ENCODE assay signal across 31 mouse cellular contexts in genomic region chr1:132032172-132032571, GRCm38 (mm10).
"Had no signal": no experiment of that assay in that cellular context is flagged by ENCODE, and none has a peak within 500 bp of the region (broad histone marks: within the 10 kb centered on the region; RNA-seq: fewer than 3 reads in every experiment).

No protein-coding gene starts in this region.

- DNase-seq: heart, postnatal 10 days; heart, postnatal 14 days; heart, postnatal 36 days; heart, postnatal 4 days; kidney, adult 11 months; kidney, adult 18-20 months; kidney, adult 2 months; kidney, adult 8-10 months; kidney, adult 9 months; kidney, postnatal 10 days; kidney, postnatal 14 days; kidney, postnatal 25 days; kidney, postnatal 36 days; kidney, postnatal 4 days; layer of hippocampus, adult 9-11 months; layer of hippocampus, postnatal 36 days had no signal

- H3K4me1 ChIP-seq: heart, embryonic 12.5 days; heart, embryonic 13.5 days; heart, embryonic 15.5 days; hindbrain, embryonic 10.5 days; hindbrain, embryonic 12.5 days; hindbrain, embryonic 13.5 days; hindbrain, embryonic 15.5 days; intestine, embryonic 15.5 days; kidney, embryonic 15.5 days had no signal

- H3K27me3 ChIP-seq: heart, embryonic 12.5 days; heart, embryonic 13.5 days; heart, embryonic 15.5 days; hindbrain, embryonic 12.5 days; hindbrain, embryonic 13.5 days; hindbrain, embryonic 15.5 days; intestine, embryonic 15.5 days; kidney, embryonic 15.5 days had no signal

- H3K9ac ChIP-seq: heart, embryonic 12.5 days; heart, embryonic 13.5 days; heart, embryonic 15.5 days; hindbrain, embryonic 12.5 days; hindbrain, embryonic 13.5 days; hindbrain, embryonic 14.5 days; hindbrain, embryonic 15.5 days; intestine, embryonic 15.5 days; kidney, embryonic 15.5 days had no signal

- H3K27ac ChIP-seq: heart, embryonic 13.5 days; heart, embryonic 15.5 days; hindbrain, embryonic 10.5 days; hindbrain, embryonic 12.5 days; hindbrain, embryonic 13.5 days; hindbrain, embryonic 14.5 days; hindbrain, embryonic 15.5 days; hindbrain, postnatal 0 days; intestine, embryonic 15.5 days; kidney, embryonic 15.5 days; kidney, postnatal 0 days; layer of hippocampus, adult 2 months; left cerebral cortex, adult 2 months had no signal

- H3K4me2 ChIP-seq: heart, embryonic 11.5 days; heart, embryonic 12.5 days; heart, embryonic 13.5 days; heart, embryonic 15.5 days; hindbrain, embryonic 12.5 days; hindbrain, embryonic 13.5 days; hindbrain, embryonic 14.5 days; hindbrain, embryonic 15.5 days; intestine, embryonic 15.5 days; kidney, embryonic 15.5 days had no signal

- H3K9me3 ChIP-seq: heart, embryonic 12.5 days; heart, embryonic 13.5 days; heart, embryonic 15.5 days; hindbrain, embryonic 10.5 days; hindbrain, embryonic 12.5 days; hindbrain, embryonic 13.5 days; hindbrain, embryonic 15.5 days; intestine, embryonic 15.5 days; kidney, embryonic 15.5 days had no signal

- H3K4me3 ChIP-seq: heart, embryonic 12.5 days; heart, embryonic 13.5 days; heart, embryonic 15.5 days; hindbrain, embryonic 10.5 days; hindbrain, embryonic 12.5 days; hindbrain, embryonic 13.5 days; hindbrain, embryonic 15.5 days; intestine, embryonic 15.5 days; kidney, embryonic 15.5 days; layer of hippocampus, adult 2 months; left cerebral cortex, adult 2 months had no signal
